Mouse (Mus musculus): Measurements from ENCODE around the gene Xrn2. TPM values are rescaled to one million over a fixed set of nuclear protein-coding genes. Genes with fewer than 3 reads are reported as not detected.
A peak's percentile ranks its signal among the peaks of the same experiment; 100 is the strongest.

The Xrn2 gene
- total and polyA plus RNA-seq, 3 experiments = 16.9 to 189 (median 162) TPM

GRCm38 (mm10) chr2:147033065-147033464 is 20.3 kb downstream of the Xrn2 start:
- Histone ChIP-seq H3K27me3 (ENCODE audit: insufficient read depth, low read length) (no peaks in the 10 kb centered on the region), H3K4me3 (ENCODE audit: low read depth, low read length) (no peak overlapping the region), H3K9me3 (replicated peaks) (no peaks in the 10 kb centered on the region), H3K36me3 (replicated peaks) (peaks cover 82% of the 10 kb centered on the region), H3K4me1 (ENCODE audit: insufficient read depth, low read depth, low read length) (peaks cover 4% of the 10 kb centered on the region; the same call in 1 of the 2 replicates)
- ATAC-seq (ENCODE audit: extremely low read depth, insufficient number of reproducible peaks, low FRiP score, poor library complexity, severe bottlenecking) (no peak), DNase-seq (ENCODE audit: low spot score) (no peak)
- TF ChIP-seq CTCF (IDR thresholded peaks at IDR 0.05; ENCODE audit: low read depth, low read length) = no peak
- TF ChIP-seq TAL1 (conservative IDR thresholded peaks at IDR 0.05; ENCODE audit: low read depth, low read length) = no peak
- TF ChIP-seq POLR2AphosphoS5 (IDR thresholded peaks at IDR 0.05; ENCODE audit: insufficient replicate concordance, low read depth, low read length) = no peak
- TF ChIP-seq GATA2 (IDR thresholded peaks at IDR 0.05; ENCODE audit: borderline replicate concordance, low read depth, low read length) = no peak
- TF ChIP-seq GATA1 (IDR thresholded peaks at IDR 0.05; ENCODE audit: borderline replicate concordance, low read length) = no peak

GRCm38 (mm10) chr2:147035864-147036263 is 23.1 kb downstream of the Xrn2 start:
- Histone ChIP-seq H3K4me3 (ENCODE audit: low read depth, low read length) (no peak overlapping the region), H3K4me1 (ENCODE audit: insufficient read depth, low read depth, low read length) (no peaks in the 10 kb centered on the region), H3K27me3 (ENCODE audit: insufficient read depth, low read length) (no peaks in the 10 kb centered on the region), H3K36me3 (replicated peaks) (peaks cover 72% of the 10 kb centered on the region), H3K9me3 (replicated peaks) (no peaks in the 10 kb centered on the region)
- TF ChIP-seq POLR2AphosphoS5 (IDR thresholded peaks at IDR 0.05; ENCODE audit: insufficient replicate concordance, low read depth, low read length) (no peak), TAL1 (conservative IDR thresholded peaks at IDR 0.05; ENCODE audit: low read depth, low read length) (no peak), GATA2 (IDR thresholded peaks at IDR 0.05; ENCODE audit: borderline replicate concordance, low read depth, low read length) (no peak), CTCF (IDR thresholded peaks at IDR 0.05; ENCODE audit: low read depth, low read length) (no peak), GATA1 (IDR thresholded peaks at IDR 0.05; ENCODE audit: borderline replicate concordance, low read length) (no peak)
- DNase-seq (ENCODE audit: low spot score) = no peak
- no peak for ATAC-seq (ENCODE audit: extremely low read depth, insufficient number of reproducible peaks, low FRiP score, poor library complexity, severe bottlenecking)

GRCm38 (mm10) chr2:147047051-147047450 is 34.3 kb downstream of the Xrn2 start:
- Histone ChIP-seq H3K4me1 (ENCODE audit: insufficient read depth, low read depth, low read length) (no peaks in the 10 kb centered on the region), H3K9me3 (replicated peaks) (no peaks in the 10 kb centered on the region), H3K36me3 (replicated peaks) (peaks cover 77% of the 10 kb centered on the region), H3K27me3 (ENCODE audit: insufficient read depth, low read length) (no peaks in the 10 kb centered on the region), H3K4me3 (ENCODE audit: low read depth, low read length) (no peak overlapping the region)
- no peak for DNase-seq (ENCODE audit: low spot score)
- TF ChIP-seq GATA1 (IDR thresholded peaks at IDR 0.05; ENCODE audit: borderline replicate concordance, low read length) (no peak), GATA2 (IDR thresholded peaks at IDR 0.05; ENCODE audit: borderline replicate concordance, low read depth, low read length) (no peak), CTCF (IDR thresholded peaks at IDR 0.05; ENCODE audit: low read depth, low read length) (no peak), POLR2AphosphoS5 (IDR thresholded peaks at IDR 0.05; ENCODE audit: insufficient replicate concordance, low read depth, low read length) (no peak), TAL1 (conservative IDR thresholded peaks at IDR 0.05; ENCODE audit: low read depth, low read length) (no peak)
- no peak for ATAC-seq (ENCODE audit: extremely low read depth, insufficient number of reproducible peaks, low FRiP score, poor library complexity, severe bottlenecking)

- no peak overlapping the region for H3K4me3 ChIP-seq (ENCODE audit: low read depth, low read length)
- ATAC-seq (ENCODE audit: extremely low read depth, insufficient number of reproducible peaks, low FRiP score, poor library complexity, severe bottlenecking) (no peak), DNase-seq (ENCODE audit: low spot score) (no peak)
- TF ChIP-seq GATA1 (IDR thresholded peaks at IDR 0.05; ENCODE audit: borderline replicate concordance, low read length) (no peak), POLR2AphosphoS5 (IDR thresholded peaks at IDR 0.05; ENCODE audit: insufficient replicate concordance, low read depth, low read length) (no peak), GATA2 (IDR thresholded peaks at IDR 0.05; ENCODE audit: borderline replicate concordance, low read depth, low read length) (no peak)
- H3K36me3 ChIP-seq (replicated peaks) = peaks cover 78% of the 10 kb centered on the region
- H3K9me3 ChIP-seq (replicated peaks) = no peaks in the 10 kb centered on the region
- no peaks in the 10 kb centered on the region for H3K27me3 ChIP-seq (ENCODE audit: insufficient read depth, low read length)
- no peaks in the 10 kb centered on the region for H3K4me1 ChIP-seq (ENCODE audit: insufficient read depth, low read depth, low read length)
Measured at GRCm38 (mm10) chr2:147053229-147053892, 40.6 kb downstream of the Xrn2 start.

- no peaks in the 10 kb centered on the region for H3K9me3 ChIP-seq (replicated peaks)
- DNase-seq (ENCODE audit: low spot score) (no peak), ATAC-seq (ENCODE audit: extremely low read depth, insufficient number of reproducible peaks, low FRiP score, poor library complexity, severe bottlenecking) (peak; percentile 36; the same call in 1 of the 2 replicates)
- peaks cover 25% of the 10 kb centered on the region for H3K4me1 ChIP-seq (ENCODE audit: insufficient read depth, low read depth, low read length)
- TF ChIP-seq POLR2AphosphoS5 (IDR thresholded peaks at IDR 0.05; ENCODE audit: insufficient replicate concordance, low read depth, low read length) (no peak), GATA2 (IDR thresholded peaks at IDR 0.05; ENCODE audit: borderline replicate concordance, low read depth, low read length) (no peak), CTCF (IDR thresholded peaks at IDR 0.05; ENCODE audit: low read depth, low read length) (no peak), TAL1 (conservative IDR thresholded peaks at IDR 0.05; ENCODE audit: low read depth, low read length) (0 out of 2 replicates have a peak, but pooled peaks have one; percentile 23), GATA1 (IDR thresholded peaks at IDR 0.05; ENCODE audit: borderline replicate concordance, low read length) (no peak)
- H3K36me3 ChIP-seq (replicated peaks) = peaks cover 68% of the 10 kb centered on the region
- no peak overlapping the region for H3K4me3 ChIP-seq (ENCODE audit: low read depth, low read length)
- H3K27me3 ChIP-seq (ENCODE audit: insufficient read depth, low read length) = no peaks in the 10 kb centered on the region
Measured at GRCm38 (mm10) chr2:147067480-147068246, 54.9 kb downstream of the Xrn2 start.

GRCm38 (mm10) chr2:147069077-147069476 is 56.3 kb downstream of the Xrn2 start:
- DNase-seq (ENCODE audit: low spot score) = no peak
- ATAC-seq (ENCODE audit: extremely low read depth, insufficient number of reproducible peaks, low FRiP score, poor library complexity, severe bottlenecking) = peak; percentile 71
- Histone ChIP-seq H3K9me3 (replicated peaks) (no peaks in the 10 kb centered on the region), H3K36me3 (replicated peaks) (peaks cover 70% of the 10 kb centered on the region), H3K4me3 (ENCODE audit: low read depth, low read length) (no peak overlapping the region), H3K4me1 (ENCODE audit: insufficient read depth, low read depth, low read length) (peaks cover 25% of the 10 kb centered on the region), H3K27me3 (ENCODE audit: insufficient read depth, low read length) (no peaks in the 10 kb centered on the region)
- TF ChIP-seq TAL1 (conservative IDR thresholded peaks at IDR 0.05; ENCODE audit: low read depth, low read length) (0 out of 2 replicates have a peak, but pooled peaks have one; percentile 18), GATA1 (IDR thresholded peaks at IDR 0.05; ENCODE audit: borderline replicate concordance, low read length) (no peak)

Measured in G1E (cell line).